Mouse (Mus musculus) hindbrain, embryonic 16.5 days (tissue): ENCODE results near the gene Smco3. TPM values are rescaled to one million over a fixed set of nuclear protein-coding genes. Genes with fewer than 3 reads are reported as not detected.

Experiments used
- microRNA-seq: library from miRNA; unstranded; fragments of <30 nt; microRNA quantifications from one replicate; pipeline ENCODE4, GENCODE M21; 2017
- polyA plus RNA-seq: library from polyadenylated mRNA; unstranded; fragments of >200 nt; fragmentation: Nextera tagmentation; extraction: Ambion mirVana; gene quantifications from 2 replicates; pipeline ENCODE4 v1.2.1, GENCODE M21; 2015

The Smco3 gene
- polyA plus RNA-seq, 1 experiment from 2014 or later = 2.2 TPM

Small RNA genes lying within 50 kb of the gene (microRNA-seq; reads per million reads assigned to microRNA genes)
- gene Gm44364 = not detected

Other genes starting within 250 kb of the Smco3 start
- 1.9 and 2.0 TPM in 2 replicates for gene Plbd1, start 173.5 kb downstream of the Smco3 start, polyA plus RNA-seq
- 0.10 and 0.19 TPM in 2 replicates for gene Gucy2c, start 53.7 kb downstream of the Smco3 start, polyA plus RNA-seq
- gene Hist4h4, start 31.0 kb downstream of the Smco3 start, polyA plus RNA-seq = 0.35 and 0.54 TPM in 2 replicates
- gene H2afj, start 27.2 kb downstream of the Smco3 start, polyA plus RNA-seq = 101 and 104 TPM in 2 replicates
- gene BC049715, start 7.8 kb downstream of the Smco3 start, polyA plus RNA-seq = 1.0 and 1.3 TPM in 2 replicates
- 65.6 and 78.1 TPM in 2 replicates for gene Wbp11, start 7.2 kb downstream of the Smco3 start, polyA plus RNA-seq
- gene Art4, start 22.3 kb upstream of the Smco3 start, polyA plus RNA-seq = 0.16 and 0.23 TPM in 2 replicates
- 28.6 and 31.5 TPM in 2 replicates for gene Mgp, start 40.4 kb upstream of the Smco3 start, polyA plus RNA-seq
- gene Erp27, start 86.7 kb upstream of the Smco3 start, polyA plus RNA-seq = 0.15 TPM in 1 of 2 replicates, not detected in the other
- 0.05 and 0.09 TPM in 2 replicates for gene Pde6h, start 88.4 kb upstream of the Smco3 start, polyA plus RNA-seq
- gene Arhgdib, start 106.4 kb upstream of the Smco3 start, polyA plus RNA-seq = 14.9 and 22.0 TPM in 2 replicates